Mouse (Mus musculus) heart, embryonic 16.5 days (tissue): Measurements from ENCODE around the gene Zfp777. TPM values are rescaled to one million over a fixed set of nuclear protein-coding genes. Genes with fewer than 3 reads are reported as not detected.

Source experiments
- ATAC-seq: fragments of 200-750 bp; cut with Nextera tagmentation; replicated peaks from 2 replicates; pipeline ENCODE4 v1.8.0; 2017; ENCODE audit warnings: moderate number of reproducible peaks; ENCODE audit not compliant: insufficient read depth, low FRiP score; ENCODE audit errors: extremely low read depth
- H3K27ac ChIP-seq: fragments of 300-500 bp; sonication (generic); 2 replicates; pipeline ENCODE4 v1.5.1; 2014; ENCODE audit warnings: mild to moderate bottlenecking, low read length, control low read depth, moderate library complexity
- H3K27me3 ChIP-seq: fragments of 300-500 bp; sonication (generic); 2 replicates; pipeline ENCODE4 v1.6.1; 2014; ENCODE audit warnings: low read length, mixed read lengths; ENCODE audit not compliant: control insufficient read depth, insufficient read depth
- H3K36me3 ChIP-seq: fragments of 300-500 bp; sonication (generic); 2 replicates; pipeline ENCODE4 v1.6.1; 2014; ENCODE audit not compliant: control insufficient read depth, insufficient read depth
- H3K4me1 ChIP-seq: fragments of 300-500 bp; sonication (generic); 2 replicates; pipeline ENCODE4 v1.6.1; 2014; ENCODE audit warnings: low read length, mixed read lengths; ENCODE audit not compliant: control insufficient read depth, insufficient read depth
- H3K4me2 ChIP-seq: fragments of 300-500 bp; sonication (generic); 2 replicates; pipeline ENCODE4 v1.6.1; 2014; ENCODE audit warnings: low read depth, mild to moderate bottlenecking, control low read depth, low read length
- H3K4me3 ChIP-seq: fragments of 300-500 bp; sonication (generic); 2 replicates; pipeline ENCODE4 v1.5.1; 2014; ENCODE audit warnings: mild to moderate bottlenecking, control low read depth, low read length
- H3K9ac ChIP-seq: fragments of 300-500 bp; sonication (generic); 2 replicates; pipeline ENCODE4 v1.6.1; 2014; ENCODE audit warnings: low read length, control low read depth
- H3K9me3 ChIP-seq: fragments of 300-500 bp; sonication (generic); replicated peaks from 2 replicates; pipeline ENCODE4 v1.6.1; 2016; ENCODE audit warnings: low read length; ENCODE audit not compliant: control insufficient read depth
- WGBS: fragments of 180-500 bp; shearing (Covaris S2); extraction: QIAGEN DNeasy Blood & Tissue Kit; methylation state at CpG from one replicate; pipeline ENCODE4 v1.1.7; 2014; 5-methylcytosine and 5-hydroxymethylcytosine counted together
- polyA plus RNA-seq: library from polyadenylated mRNA; unstranded; fragments of >200 nt; fragmentation: Nextera tagmentation; extraction: Ambion mirVana; gene quantifications from 2 replicates; pipeline ENCODE4 v1.2.1, GENCODE M21; 2015

Zfp777 gene
- polyA plus RNA-seq, 1 experiment from 2014 or later: 2.6 TPM

GRCm38 (mm10) chr6:48067492-48067891 is 18.8 kb upstream of the Zfp777 start:
- Histone ChIP-seq H3K27ac (no peak overlapping the region), H3K9me3 (no peaks in the 10 kb centered on the region), H3K9ac (no peak overlapping the region), H3K36me3 (peaks cover 55% of the 10 kb centered on the region), H3K4me2 (no peak overlapping the region), H3K27me3 (no peaks in the 10 kb centered on the region), H3K4me3 (no peak overlapping the region), H3K4me1 (no peaks in the 10 kb centered on the region)
- 92% methylated on average over 3 of the region's 3 CpGs for WGBS
- no peak for ATAC-seq

- Histone ChIP-seq H3K27ac (no peak overlapping the region), H3K9me3 (no peaks in the 10 kb centered on the region), H3K36me3 (peaks cover 64% of the 10 kb centered on the region), H3K9ac (no peak overlapping the region), H3K4me2 (no peak overlapping the region), H3K27me3 (no peaks in the 10 kb centered on the region), H3K4me3 (no peak overlapping the region), H3K4me1 (no peaks in the 10 kb centered on the region)
- 89% methylated on average over 6 of the region's 6 CpGs for WGBS
- ATAC-seq: no peak
Measured at GRCm38 (mm10) chr6:48065587-48066075, 16.9 kb upstream of the Zfp777 start.

- H3K36me3 ChIP-seq: peaks cover 64% of the 10 kb centered on the region
- no peaks in the 10 kb centered on the region for H3K27me3 ChIP-seq
- no peak overlapping the region for H3K4me3 ChIP-seq
- no peaks in the 10 kb centered on the region for H3K4me1 ChIP-seq
- no peak overlapping the region for H3K9ac ChIP-seq
- ATAC-seq: no peak
- no peak overlapping the region for H3K27ac ChIP-seq
- no peak overlapping the region for H3K4me2 ChIP-seq
- WGBS: 92% methylated on average over 14 of the region's 14 CpGs
- H3K9me3 ChIP-seq: no peaks in the 10 kb centered on the region
Measured at GRCm38 (mm10) chr6:48064451-48064850, 15.7 kb upstream of the Zfp777 start.

- no peaks in the 10 kb centered on the region for H3K4me1 ChIP-seq
- no peaks in the 10 kb centered on the region for H3K27me3 ChIP-seq
- H3K36me3 ChIP-seq: peaks cover 64% of the 10 kb centered on the region
- H3K9ac ChIP-seq: no peak overlapping the region
- H3K4me2 ChIP-seq: no peak overlapping the region
- no peak overlapping the region for H3K27ac ChIP-seq
- no peak for ATAC-seq
- no peaks in the 10 kb centered on the region for H3K9me3 ChIP-seq
- WGBS: 94% methylated on average over 28 of the region's 28 CpGs
- H3K4me3 ChIP-seq: no peak overlapping the region
Measured at GRCm38 (mm10) chr6:48063940-48064339, 15.2 kb upstream of the Zfp777 start.

- Histone ChIP-seq H3K4me2 (no peak overlapping the region), H3K27ac (no peak overlapping the region), H3K4me1 (no peaks in the 10 kb centered on the region), H3K9me3 (no peaks in the 10 kb centered on the region), H3K9ac (no peak overlapping the region), H3K27me3 (no peaks in the 10 kb centered on the region; the same call in 1 of the 2 replicates), H3K4me3 (no peak overlapping the region), H3K36me3 (peaks cover 41% of the 10 kb centered on the region)
- WGBS: 93% methylated on average over 1 of the region's 1 CpGs
- no peak for ATAC-seq
Measured at GRCm38 (mm10) chr6:48060895-48061294, 12.2 kb upstream of the Zfp777 start.

GRCm38 (mm10) chr6:48060421-48060820 is 11.7 kb upstream of the Zfp777 start:
- no peak overlapping the region for H3K9ac ChIP-seq
- H3K4me2 ChIP-seq: no peak overlapping the region
- no peak for ATAC-seq
- no peaks in the 10 kb centered on the region; the same call in 1 of the 2 replicates for H3K27me3 ChIP-seq
- H3K36me3 ChIP-seq: peaks cover 37% of the 10 kb centered on the region
- H3K4me3 ChIP-seq: no peak overlapping the region
- no peak overlapping the region for H3K27ac ChIP-seq
- H3K9me3 ChIP-seq: no peaks in the 10 kb centered on the region
- WGBS: 84% methylated on average over 2 of the region's 2 CpGs
- no peaks in the 10 kb centered on the region for H3K4me1 ChIP-seq

GRCm38 (mm10) chr6:48052136-48052535 is 3.4 kb upstream of the Zfp777 start:
- Histone ChIP-seq H3K4me1 (peaks cover 3% of the 10 kb centered on the region), H3K36me3 (no peaks in the 10 kb centered on the region), H3K4me2 (no peak overlapping the region), H3K27me3 (peaks cover 7% of the 10 kb centered on the region; the same call in 1 of the 2 replicates), H3K9me3 (no peaks in the 10 kb centered on the region), H3K9ac (no peak overlapping the region), H3K4me3 (no peak overlapping the region), H3K27ac (no peak overlapping the region)
- 76% methylated on average over 6 of the region's 6 CpGs for WGBS
- no peak for ATAC-seq

GRCm38 (mm10) chr6:48051666-48052065 is 3.0 kb upstream of the Zfp777 start:
- H3K4me1 ChIP-seq: peaks cover 5% of the 10 kb centered on the region

GRCm38 (mm10) chr6:48049273-48050065 is 758 bp upstream of the Zfp777 start:
- no peaks in the 10 kb centered on the region for H3K9me3 ChIP-seq
- H3K27ac ChIP-seq: no peak overlapping the region
- peak overlapping the region; percentile 85 for H3K4me3 ChIP-seq
- no peaks in the 10 kb centered on the region for H3K36me3 ChIP-seq
- H3K27me3 ChIP-seq: peaks cover 7% of the 10 kb centered on the region
- H3K9ac ChIP-seq: peak overlapping the region; percentile 85
- WGBS: 56% methylated on average over 9 of the region's 9 CpGs
- peak overlapping the region; percentile 90 for H3K4me2 ChIP-seq
- peaks cover 5% of the 10 kb centered on the region for H3K4me1 ChIP-seq
- no peak for ATAC-seq

More at GRCm38 (mm10) chr6:48051666-48052065, 3.0 kb upstream of the Zfp777 start:
- no peaks in the 10 kb centered on the region for H3K36me3 ChIP-seq
- H3K4me3 ChIP-seq: no peak overlapping the region
- no peaks in the 10 kb centered on the region for H3K9me3 ChIP-seq
- no peak overlapping the region for H3K9ac ChIP-seq
- WGBS: 67% methylated on average over 2 of the region's 2 CpGs
- peaks cover 7% of the 10 kb centered on the region; the same call in 1 of the 2 replicates for H3K27me3 ChIP-seq
- H3K27ac ChIP-seq: no peak overlapping the region
- ATAC-seq: no peak
- no peak overlapping the region for H3K4me2 ChIP-seq
